Mouse (Mus musculus) hindbrain, embryonic 15.5 days (tissue): ENCODE data around the gene S100pbp. TPM values are rescaled to one million over a fixed set of nuclear protein-coding genes. Genes with fewer than 3 reads are reported as not detected.

Experiments
- ATAC-seq: fragments of 200-750 bp; cut with Nextera tagmentation; 2 replicates; pipeline ENCODE4 v1.8.0; 2017; ENCODE audit warnings: low read depth, moderate number of reproducible peaks, moderate TSS enrichment; ENCODE audit not compliant: low FRiP score
- H3K27ac ChIP-seq: fragments of 300-500 bp; sonication (generic); replicated peaks from 2 replicates; pipeline ENCODE4 v1.5.1; 2015; ENCODE audit warnings: mild to moderate bottlenecking, inconsistent platforms
- H3K27me3 ChIP-seq: fragments of 300-500 bp; sonication (generic); 2 replicates; pipeline ENCODE4 v1.6.1; 2015; ENCODE audit warnings: control low read depth, inconsistent platforms
- H3K36me3 ChIP-seq: fragments of 300-500 bp; sonication (generic); 2 replicates; pipeline ENCODE4 v1.6.1; 2015; ENCODE audit warnings: control low read depth, inconsistent platforms
- H3K4me1 ChIP-seq: fragments of 300-500 bp; sonication (generic); replicated peaks from 2 replicates; pipeline ENCODE4 v1.6.1; 2015; ENCODE audit warnings: control low read depth, inconsistent platforms
- H3K4me2 ChIP-seq: fragments of 300-500 bp; sonication (generic); 2 replicates; pipeline ENCODE4 v1.6.1; 2015; ENCODE audit warnings: moderate library complexity, mild to moderate bottlenecking, inconsistent platforms
- H3K4me3 ChIP-seq: fragments of 300-500 bp; sonication (generic); 2 replicates; pipeline ENCODE4 v1.5.1; 2015; ENCODE audit warnings: mild to moderate bottlenecking, inconsistent platforms
- H3K9ac ChIP-seq: fragments of 300-500 bp; sonication (generic); 2 replicates; pipeline ENCODE4 v1.6.1; 2015; ENCODE audit warnings: inconsistent platforms
- H3K9me3 ChIP-seq: fragments of 300-500 bp; sonication (generic); 2 replicates; pipeline ENCODE4 v1.6.1; 2016; ENCODE audit warnings: control low read depth, inconsistent platforms
- WGBS: fragments of 180-500 bp; shearing (Covaris S2); methylation state at CpG from one replicate; pipeline ENCODE4 v1.1.7; 2015; 5-methylcytosine and 5-hydroxymethylcytosine counted together
- polyA plus RNA-seq: library from polyadenylated mRNA; unstranded; fragments of >200 nt; fragmentation: Nextera tagmentation; extraction: Ambion mirVana; gene quantifications from 2 replicates; pipeline ENCODE4 v1.2.1, GENCODE M21; 2015

Gene S100pbp
- polyA plus RNA-seq, 1 experiment from 2014 or later: 19.6 TPM

DNA sequence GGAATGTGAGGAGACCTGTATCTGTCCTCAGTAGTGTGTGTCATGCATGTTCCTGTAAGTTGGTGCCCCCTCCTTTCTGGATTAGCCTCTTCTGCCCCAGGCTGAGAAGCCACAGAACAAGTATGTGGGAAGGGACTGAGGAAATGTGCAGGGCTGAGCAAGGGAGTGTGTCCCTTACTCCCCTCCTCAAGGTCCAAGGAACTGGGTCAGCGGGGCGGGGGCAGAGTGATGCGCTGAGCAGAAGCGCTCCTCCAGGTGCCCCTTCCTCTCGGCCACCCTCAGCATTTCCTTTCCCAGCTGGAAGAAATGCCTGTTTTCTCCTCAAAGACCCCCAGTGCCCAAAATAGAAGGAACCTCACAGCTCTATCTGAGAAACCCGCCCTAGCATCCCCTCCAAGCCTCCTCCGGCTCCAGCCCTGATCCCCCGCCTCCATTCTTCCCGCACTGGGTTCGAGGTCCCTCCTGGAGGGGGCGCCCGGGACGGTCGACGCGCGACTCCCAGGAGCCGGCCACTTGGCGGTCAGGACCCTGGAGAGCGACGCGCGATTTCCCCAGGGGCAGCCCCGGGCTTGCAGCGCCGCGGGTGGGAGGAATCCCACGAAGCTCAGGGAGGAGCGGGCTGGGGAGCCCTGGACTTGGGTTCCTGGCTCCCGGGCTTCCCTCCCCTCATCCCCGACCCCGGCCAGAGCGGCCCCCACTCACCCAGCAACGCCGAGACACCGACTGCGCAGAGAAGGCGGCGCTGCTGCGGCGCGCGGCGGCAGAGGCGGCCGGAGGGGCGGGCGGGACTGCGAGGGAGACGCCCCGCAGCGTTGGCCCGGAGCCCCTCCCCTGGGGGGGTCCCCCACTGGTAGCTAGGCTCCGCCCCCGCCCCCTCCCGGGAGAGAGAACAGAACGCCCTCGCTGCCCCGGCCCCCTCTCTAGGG, 68.7 kb downstream of the S100pbp start:
- peaks cover 45% of the 10 kb centered on the region for H3K4me1 ChIP-seq
- peak overlapping the region; percentile 54 for H3K4me3 ChIP-seq
- H3K9me3 ChIP-seq: no peaks in the 10 kb centered on the region
- H3K27ac ChIP-seq: peak overlapping the region; percentile 28; the same call in 1 of the 2 replicates
- no peaks in the 10 kb centered on the region for H3K36me3 ChIP-seq
- H3K9ac ChIP-seq: peak overlapping the region; percentile 54
- no peaks in the 10 kb centered on the region for H3K27me3 ChIP-seq
- peak; percentile 35; the same call in 1 of the 2 replicates for ATAC-seq
- H3K4me2 ChIP-seq: peak overlapping the region; percentile 92
- under 1% methylated on average over 53 of the region's 59 CpGs for WGBS

GRCm38 (mm10) chr4:129119708-129120107, 69.8 kb downstream of the S100pbp start:
- Histone ChIP-seq H3K36me3 (no peaks in the 10 kb centered on the region), H3K4me1 (peaks cover 40% of the 10 kb centered on the region), H3K27ac (no peak overlapping the region), H3K9ac (no peak overlapping the region), H3K9me3 (no peaks in the 10 kb centered on the region), H3K27me3 (no peaks in the 10 kb centered on the region), H3K4me2 (peak overlapping the region; percentile 92), H3K4me3 (peak overlapping the region; percentile 54)
- no peak for ATAC-seq
- WGBS: 73% methylated on average over 10 of the region's 10 CpGs

GRCm38 (mm10) chr4:129117720-129118510, 71.6 kb downstream of the S100pbp start:
- H3K4me2 ChIP-seq: no peak overlapping the region
- H3K27me3 ChIP-seq: no peaks in the 10 kb centered on the region
- peaks cover 44% of the 10 kb centered on the region for H3K4me1 ChIP-seq
- no peaks in the 10 kb centered on the region for H3K36me3 ChIP-seq
- H3K27ac ChIP-seq: no peak overlapping the region
- H3K9ac ChIP-seq: no peak overlapping the region
- ATAC-seq: no peak
- 94% methylated on average over 14 of the region's 14 CpGs for WGBS
- H3K4me3 ChIP-seq: no peak overlapping the region
- H3K9me3 ChIP-seq: no peaks in the 10 kb centered on the region

DNA sequence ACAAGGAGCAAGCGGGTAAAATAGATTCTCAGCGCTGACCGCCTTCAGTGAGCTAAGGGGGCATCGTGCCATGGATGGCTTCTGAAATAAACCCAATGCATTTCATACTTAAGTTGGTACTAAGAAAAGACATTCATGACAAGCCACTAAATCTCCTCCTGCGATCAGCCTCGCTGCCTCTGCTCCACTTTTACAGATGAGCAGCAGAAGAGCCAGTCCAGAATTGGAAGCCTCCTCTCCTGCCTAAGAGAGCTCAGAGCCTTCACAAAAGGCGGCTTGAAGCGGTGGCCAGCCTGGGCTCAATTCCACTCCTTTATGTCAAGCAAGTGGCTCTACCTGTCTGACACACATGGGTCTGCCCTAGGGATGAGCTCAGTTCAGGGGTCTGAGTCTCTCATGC, 72.8 kb downstream of the S100pbp start:
- Histone ChIP-seq H3K4me3 (no peak overlapping the region), H3K36me3 (no peaks in the 10 kb centered on the region), H3K4me1 (peaks cover 46% of the 10 kb centered on the region), H3K27ac (no peak overlapping the region), H3K9me3 (no peaks in the 10 kb centered on the region), H3K27me3 (no peaks in the 10 kb centered on the region), H3K4me2 (no peak overlapping the region), H3K9ac (no peak overlapping the region)
- whole genome bisulfite sequencing: 89% methylated on average over 8 of the region's 8 CpGs
- no peak for ATAC-seq

DNA sequence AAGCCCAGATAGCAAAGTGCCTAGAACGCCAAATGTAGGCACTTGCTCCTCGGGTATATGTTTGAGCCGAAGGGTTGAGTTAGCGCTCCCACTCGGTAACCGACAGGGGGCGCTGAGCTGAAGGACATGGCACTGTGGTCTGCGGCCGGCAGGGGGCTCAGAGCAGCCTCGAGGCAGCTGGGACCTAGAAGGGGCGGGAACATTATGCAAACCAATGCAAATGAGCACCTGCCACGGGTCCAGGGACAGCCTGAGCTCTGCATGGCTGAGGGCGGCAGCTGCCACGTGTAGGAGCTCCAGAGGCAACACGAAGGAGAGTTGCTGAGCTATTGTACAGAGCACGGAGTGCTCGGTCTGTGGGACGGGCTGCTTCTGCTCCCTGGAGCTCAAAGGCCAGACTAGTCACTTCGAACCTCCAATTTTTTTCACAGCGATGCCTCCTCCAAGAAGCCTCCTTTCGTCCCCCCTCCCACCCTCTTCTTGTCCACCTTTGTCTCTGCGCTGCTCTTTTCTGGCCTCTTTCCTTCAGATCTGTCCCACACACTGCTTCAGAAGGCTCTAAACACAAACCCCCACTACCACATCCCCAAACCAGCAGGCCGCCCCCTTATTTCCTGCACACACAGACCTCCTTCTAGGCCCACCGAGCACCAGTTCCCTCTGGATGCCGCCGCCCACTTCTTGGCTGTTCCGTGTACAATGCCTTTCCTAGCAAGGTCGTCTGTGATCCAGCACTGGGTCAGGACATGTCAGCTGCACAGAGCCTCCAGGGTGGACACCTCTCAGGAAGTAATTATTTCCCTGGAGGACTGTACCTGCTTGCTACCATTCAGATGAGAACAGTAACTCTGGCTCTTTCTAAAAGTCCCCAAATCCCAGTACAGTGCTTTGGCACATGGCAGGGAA, 76.2 kb downstream of the S100pbp start:
- 25% methylated on average over 28 of the region's 28 CpGs for WGBS
- Histone ChIP-seq H3K4me3 (no peak overlapping the region), H3K9ac (no peak overlapping the region), H3K27me3 (no peaks in the 10 kb centered on the region), H3K36me3 (no peaks in the 10 kb centered on the region), H3K27ac (no peak overlapping the region), H3K4me2 (no peak overlapping the region), H3K9me3 (no peaks in the 10 kb centered on the region), H3K4me1 (peaks cover 27% of the 10 kb centered on the region)
- ATAC-seq: peak; percentile 71

DNA sequence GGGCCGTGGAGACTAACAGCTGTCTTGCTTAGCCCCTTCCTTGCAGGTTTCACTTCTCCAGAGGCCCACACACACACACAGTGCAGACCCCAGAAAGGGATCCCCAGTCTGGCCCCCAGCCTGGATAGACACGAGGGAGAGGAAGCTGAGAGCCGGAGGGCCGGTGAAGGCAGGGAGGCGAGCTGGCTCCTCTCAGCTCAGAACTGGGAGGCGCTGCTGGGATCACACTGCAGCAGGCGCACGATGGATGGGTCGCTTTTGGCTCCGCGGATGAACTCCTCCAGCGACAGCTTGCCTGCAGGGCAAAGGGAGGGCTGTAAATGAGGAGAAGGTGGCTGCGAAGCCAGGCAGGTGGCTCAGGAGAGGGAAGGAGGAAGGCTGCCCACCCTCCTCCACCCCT, 77.3 kb downstream of the S100pbp start:
- ATAC-seq: no peak
- Histone ChIP-seq H3K27me3 (no peaks in the 10 kb centered on the region), H3K4me2 (peak overlapping the region; percentile 26; the same call in 1 of the 2 replicates), H3K36me3 (no peaks in the 10 kb centered on the region), H3K4me1 (peaks cover 27% of the 10 kb centered on the region), H3K4me3 (no peak overlapping the region), H3K9me3 (no peaks in the 10 kb centered on the region), H3K9ac (no peak overlapping the region), H3K27ac (no peak overlapping the region)
- 37% methylated on average over 13 of the region's 13 CpGs for WGBS

- no peaks in the 10 kb centered on the region for H3K36me3 ChIP-seq
- H3K9ac ChIP-seq: no peak overlapping the region
- no peak for ATAC-seq
- 56% methylated on average over 11 of the region's 11 CpGs for WGBS
- H3K4me3 ChIP-seq: no peak overlapping the region
- no peaks in the 10 kb centered on the region for H3K9me3 ChIP-seq
- H3K4me2 ChIP-seq: no peak overlapping the region
- no peak overlapping the region for H3K27ac ChIP-seq
- H3K27me3 ChIP-seq: peaks cover 4% of the 10 kb centered on the region
- H3K4me1 ChIP-seq: peaks cover 27% of the 10 kb centered on the region
These were observed 78.2 kb downstream of the S100pbp start for GRCm38 (mm10) chr4:129111350-129111749.

DNA sequence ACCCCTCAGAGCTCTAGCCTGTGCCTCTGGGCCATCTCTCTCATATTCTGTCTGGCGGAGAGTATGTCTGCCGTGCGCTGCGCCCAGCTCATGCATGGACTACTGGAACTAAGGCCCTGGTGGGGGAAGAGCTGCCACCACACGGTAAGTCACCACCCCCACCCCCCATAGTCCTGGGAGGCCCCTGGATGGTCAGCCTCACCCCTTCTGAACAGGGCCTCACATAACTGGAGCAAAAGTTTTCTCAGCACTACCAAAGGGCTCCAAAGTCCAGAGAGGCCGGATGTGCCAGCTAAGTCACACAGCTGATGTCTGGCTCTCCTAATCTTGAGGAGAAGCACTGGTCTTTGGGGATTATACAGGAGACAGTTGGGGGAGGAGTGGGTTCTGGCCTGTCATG, 78.7 kb downstream of the S100pbp start:
- ATAC-seq: no peak
- no peak overlapping the region for H3K4me2 ChIP-seq
- H3K36me3 ChIP-seq: no peaks in the 10 kb centered on the region
- peaks cover 10% of the 10 kb centered on the region for H3K27me3 ChIP-seq
- H3K9ac ChIP-seq: no peak overlapping the region
- WGBS: 92% methylated on average over 6 of the region's 6 CpGs
- H3K4me3 ChIP-seq: no peak overlapping the region
- H3K9me3 ChIP-seq: no peaks in the 10 kb centered on the region
- H3K4me1 ChIP-seq: peaks cover 23% of the 10 kb centered on the region
- H3K27ac ChIP-seq: no peak overlapping the region

- H3K9ac ChIP-seq: no peak overlapping the region
- no peak for ATAC-seq
- H3K36me3 ChIP-seq: no peaks in the 10 kb centered on the region
- H3K4me2 ChIP-seq: no peak overlapping the region
- peaks cover 21% of the 10 kb centered on the region for H3K27me3 ChIP-seq
- no peak overlapping the region for H3K4me3 ChIP-seq
- no peak overlapping the region for H3K27ac ChIP-seq
- H3K4me1 ChIP-seq: peaks cover 21% of the 10 kb centered on the region
- no peaks in the 10 kb centered on the region for H3K9me3 ChIP-seq
- WGBS: 72% methylated on average over 7 of the region's 7 CpGs
These were observed 80.9 kb downstream of the S100pbp start for GRCm38 (mm10) chr4:129108624-129109023.

DNA sequence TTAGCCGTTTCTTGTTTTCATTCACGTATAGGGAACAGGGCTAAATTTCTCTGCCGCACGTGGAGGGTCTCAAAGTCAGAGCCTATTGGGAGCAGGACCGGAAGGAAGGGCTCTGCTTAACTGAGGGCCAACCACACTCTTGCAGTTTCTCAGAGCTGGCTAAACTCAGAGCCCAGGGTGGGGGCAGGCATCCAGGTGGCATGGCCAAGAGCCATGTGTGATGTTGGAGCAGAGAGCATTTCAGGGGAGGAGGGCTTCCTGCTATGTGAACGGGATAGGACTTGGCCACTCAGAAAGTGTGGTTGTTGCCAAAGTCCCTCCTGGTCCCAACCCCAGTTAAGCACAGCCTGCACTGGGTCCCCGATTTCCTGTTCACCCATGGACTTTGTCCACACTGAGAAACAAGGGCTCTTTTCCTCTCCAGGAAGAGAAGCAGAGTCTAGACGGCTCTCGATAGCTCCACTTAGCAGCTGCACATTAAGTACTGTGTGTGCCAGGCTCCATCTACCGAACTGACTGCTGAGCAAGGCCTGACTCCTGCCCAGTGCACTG, 82.1 kb downstream of the S100pbp start:
- Histone ChIP-seq H3K4me2 (no peak overlapping the region), H3K4me3 (no peak overlapping the region), H3K4me1 (peaks cover 9% of the 10 kb centered on the region), H3K27ac (no peak overlapping the region), H3K9ac (no peak overlapping the region), H3K9me3 (no peaks in the 10 kb centered on the region), H3K27me3 (peaks cover 21% of the 10 kb centered on the region), H3K36me3 (no peaks in the 10 kb centered on the region)
- no peak for ATAC-seq
- WGBS: 70% methylated on average over 10 of the region's 10 CpGs

GRCm38 (mm10) chr4:129106073-129106472, 83.5 kb downstream of the S100pbp start:
- 20% methylated on average over 9 of the region's 9 CpGs for WGBS
- Histone ChIP-seq H3K4me3 (no peak overlapping the region), H3K4me2 (no peak overlapping the region), H3K27me3 (peaks cover 21% of the 10 kb centered on the region), H3K36me3 (no peaks in the 10 kb centered on the region), H3K4me1 (peaks cover 5% of the 10 kb centered on the region), H3K27ac (no peak overlapping the region), H3K9me3 (no peaks in the 10 kb centered on the region), H3K9ac (no peak overlapping the region)
- ATAC-seq: no peak
